Mouse (Mus musculus) hindbrain, embryonic 15.5 days (tissue): ENCODE measurements at regions not wholly inside any gene's neighbourhood (a gene's known extent, or its start where the extent isn't known, plus 50 kb on each side); places are given as distances from the start of the nearest gene placed in this dataset.
A peak's percentile ranks its signal among the peaks of the same experiment; 100 is the strongest.

Source experiments
- ATAC-seq: fragments of 200-750 bp; cut with Nextera tagmentation; 2 replicates; pipeline ENCODE4 v1.8.0; 2017; ENCODE audit warnings: low read depth, moderate number of reproducible peaks, moderate TSS enrichment; ENCODE audit not compliant: low FRiP score
- H3K27ac ChIP-seq: fragments of 300-500 bp; sonication (generic); replicated peaks from 2 replicates; pipeline ENCODE4 v1.5.1; 2015; ENCODE audit warnings: mild to moderate bottlenecking, inconsistent platforms
- H3K27me3 ChIP-seq: fragments of 300-500 bp; sonication (generic); 2 replicates; pipeline ENCODE4 v1.6.1; 2015; ENCODE audit warnings: control low read depth, inconsistent platforms
- H3K36me3 ChIP-seq: fragments of 300-500 bp; sonication (generic); 2 replicates; pipeline ENCODE4 v1.6.1; 2015; ENCODE audit warnings: control low read depth, inconsistent platforms
- H3K4me1 ChIP-seq: fragments of 300-500 bp; sonication (generic); replicated peaks from 2 replicates; pipeline ENCODE4 v1.6.1; 2015; ENCODE audit warnings: control low read depth, inconsistent platforms
- H3K4me2 ChIP-seq: fragments of 300-500 bp; sonication (generic); 2 replicates; pipeline ENCODE4 v1.6.1; 2015; ENCODE audit warnings: moderate library complexity, mild to moderate bottlenecking, inconsistent platforms
- H3K4me3 ChIP-seq: fragments of 300-500 bp; sonication (generic); 2 replicates; pipeline ENCODE4 v1.5.1; 2015; ENCODE audit warnings: mild to moderate bottlenecking, inconsistent platforms
- H3K9ac ChIP-seq: fragments of 300-500 bp; sonication (generic); 2 replicates; pipeline ENCODE4 v1.6.1; 2015; ENCODE audit warnings: inconsistent platforms
- H3K9me3 ChIP-seq: fragments of 300-500 bp; sonication (generic); 2 replicates; pipeline ENCODE4 v1.6.1; 2016; ENCODE audit warnings: control low read depth, inconsistent platforms
- WGBS: fragments of 180-500 bp; shearing (Covaris S2); methylation state at CpG from one replicate; pipeline ENCODE4 v1.1.7; 2015; 5-methylcytosine and 5-hydroxymethylcytosine counted together

- Histone ChIP-seq H3K4me2 (no peak overlapping the region), H3K9me3 (no peaks in the 10 kb centered on the region), H3K4me3 (no peak overlapping the region), H3K36me3 (no peaks in the 10 kb centered on the region), H3K9ac (no peak overlapping the region), H3K4me1 (no peaks in the 10 kb centered on the region), H3K27ac (no peak overlapping the region), H3K27me3 (no peaks in the 10 kb centered on the region)
- ATAC-seq = no peak
- WGBS = 74% methylated on average over 2 of the region's 2 CpGs
These were observed 221.0 kb downstream of the Fzd1 start for GRCm38 (mm10) chr5:4536790-4537189.

GRCm38 (mm10) chr5:4535951-4536350 lies 221.9 kb downstream of the Fzd1 start:
- Histone ChIP-seq H3K36me3 (no peaks in the 10 kb centered on the region), H3K27me3 (no peaks in the 10 kb centered on the region), H3K4me3 (no peak overlapping the region), H3K4me1 (no peaks in the 10 kb centered on the region; the same call in 1 of the 2 replicates), H3K4me2 (no peak overlapping the region), H3K27ac (no peak overlapping the region), H3K9me3 (no peaks in the 10 kb centered on the region), H3K9ac (no peak overlapping the region)
- no peak for ATAC-seq
- WGBS = 77% methylated on average over 8 of the region's 8 CpGs

- H3K9me3 ChIP-seq = no peaks in the 10 kb centered on the region
- no peak overlapping the region for H3K4me3 ChIP-seq
- H3K36me3 ChIP-seq = no peaks in the 10 kb centered on the region
- no peak overlapping the region for H3K27ac ChIP-seq
- no peaks in the 10 kb centered on the region for H3K27me3 ChIP-seq
- no peak overlapping the region for H3K4me2 ChIP-seq
- no peaks in the 10 kb centered on the region; the same call in 1 of the 2 replicates for H3K4me1 ChIP-seq
- H3K9ac ChIP-seq = no peak overlapping the region
- no peak for ATAC-seq
- WGBS = 89% methylated on average over 2 of the region's 2 CpGs
These were observed 223.3 kb downstream of the Fzd1 start for GRCm38 (mm10) chr5:4534512-4534911.

- WGBS = 30% methylated on average over 10 of the region's 10 CpGs
These were observed 227.4 kb downstream of the Fzd1 start for GRCm38 (mm10) chr5:4530236-4531067.

GRCm38 (mm10) chr5:4526042-4526815 lies 231.6 kb downstream of the Fzd1 start:
- 82% methylated on average over 9 of the region's 9 CpGs for WGBS
- H3K9ac ChIP-seq = no peak overlapping the region
- H3K4me3 ChIP-seq = no peak overlapping the region
- H3K27ac ChIP-seq = no peak overlapping the region
- no peaks in the 10 kb centered on the region for H3K9me3 ChIP-seq
- H3K4me1 ChIP-seq = no peaks in the 10 kb centered on the region; the same call in 1 of the 2 replicates
- H3K36me3 ChIP-seq = no peaks in the 10 kb centered on the region
- no peaks in the 10 kb centered on the region for H3K27me3 ChIP-seq
- ATAC-seq = no peak
- H3K4me2 ChIP-seq = no peak overlapping the region

More at GRCm38 (mm10) chr5:4530236-4531067, 227.4 kb downstream of the Fzd1 start:
- Histone ChIP-seq H3K9me3 (no peaks in the 10 kb centered on the region), H3K27ac (no peak overlapping the region), H3K27me3 (no peaks in the 10 kb centered on the region), H3K4me3 (no peak overlapping the region), H3K4me1 (no peaks in the 10 kb centered on the region; the same call in 1 of the 2 replicates), H3K4me2 (no peak overlapping the region), H3K36me3 (no peaks in the 10 kb centered on the region), H3K9ac (no peak overlapping the region)
- peak; percentile 71; the same call in 1 of the 2 replicates for ATAC-seq

- H3K9me3 ChIP-seq = no peaks in the 10 kb centered on the region
- no peaks in the 10 kb centered on the region for H3K27me3 ChIP-seq
- H3K4me3 ChIP-seq = no peak overlapping the region
- H3K36me3 ChIP-seq = no peaks in the 10 kb centered on the region
- H3K9ac ChIP-seq = no peak overlapping the region
- WGBS = 94% methylated on average over 3 of the region's 3 CpGs
- H3K27ac ChIP-seq = no peak overlapping the region
- ATAC-seq = no peak
- peaks cover 28% of the 10 kb centered on the region for H3K4me1 ChIP-seq
- no peak overlapping the region for H3K4me2 ChIP-seq
These were observed 257.2 kb downstream of the Fzd1 start for GRCm38 (mm10) chr5:4500599-4500998.

GRCm38 (mm10) chr5:4499036-4499435 lies 258.8 kb downstream of the Fzd1 start:
- no peak overlapping the region for H3K27ac ChIP-seq
- WGBS = 25% methylated on average over 4 of the region's 4 CpGs
- H3K36me3 ChIP-seq = no peaks in the 10 kb centered on the region

GRCm38 (mm10) chr5:4498425-4498824 lies 259.4 kb downstream of the Fzd1 start:
- H3K4me2 ChIP-seq = no peak overlapping the region
- no peak overlapping the region for H3K9ac ChIP-seq
- H3K27ac ChIP-seq = no peak overlapping the region
- no peak overlapping the region for H3K4me3 ChIP-seq
- H3K9me3 ChIP-seq = no peaks in the 10 kb centered on the region
- ATAC-seq = no peak
- peaks cover 7% of the 10 kb centered on the region; the same call in 1 of the 2 replicates for H3K27me3 ChIP-seq
- 58% methylated on average over 3 of the region's 3 CpGs for WGBS
- H3K36me3 ChIP-seq = no peaks in the 10 kb centered on the region
- H3K4me1 ChIP-seq = peaks cover 32% of the 10 kb centered on the region

More at GRCm38 (mm10) chr5:4499036-4499435, 258.8 kb downstream of the Fzd1 start:
- no peaks in the 10 kb centered on the region for H3K9me3 ChIP-seq
- H3K27me3 ChIP-seq = peaks cover 5% of the 10 kb centered on the region; the same call in 1 of the 2 replicates
- no peak overlapping the region for H3K4me2 ChIP-seq
- ATAC-seq = no peak
- no peak overlapping the region for H3K4me3 ChIP-seq
- H3K9ac ChIP-seq = no peak overlapping the region
- H3K4me1 ChIP-seq = peaks cover 32% of the 10 kb centered on the region

GRCm38 (mm10) chr5:4496907-4497200 lies 261.0 kb downstream of the Fzd1 start:
- WGBS = 28% methylated on average over 3 of the region's 3 CpGs
- Histone ChIP-seq H3K36me3 (no peaks in the 10 kb centered on the region), H3K9me3 (no peaks in the 10 kb centered on the region), H3K27me3 (peaks cover 7% of the 10 kb centered on the region; the same call in 1 of the 2 replicates), H3K27ac (peak overlapping the region; percentile 7; the same call in 1 of the 2 replicates), H3K9ac (no peak overlapping the region), H3K4me2 (peak overlapping the region; percentile 41), H3K4me3 (0 out of 2 replicates have a peak overlapping the region, but pooled peaks have one; percentile 3), H3K4me1 (peaks cover 32% of the 10 kb centered on the region)
- no peak for ATAC-seq

- 12% methylated on average over 20 of the region's 20 CpGs for WGBS
These were observed 261.5 kb downstream of the Fzd1 start for GRCm38 (mm10) chr5:4496132-4496906.

GRCm38 (mm10) chr5:4495482-4495881 lies 262.4 kb downstream of the Fzd1 start:
- peaks cover 32% of the 10 kb centered on the region for H3K4me1 ChIP-seq
- no peaks in the 10 kb centered on the region for H3K36me3 ChIP-seq
- H3K9me3 ChIP-seq = no peaks in the 10 kb centered on the region
- H3K4me3 ChIP-seq = no peak overlapping the region
- H3K4me2 ChIP-seq = no peak overlapping the region
- H3K9ac ChIP-seq = no peak overlapping the region
- 28% methylated on average over 6 of the region's 6 CpGs for WGBS
- peaks cover 7% of the 10 kb centered on the region; the same call in 1 of the 2 replicates for H3K27me3 ChIP-seq
- ATAC-seq = peak; percentile 48
- no peak overlapping the region for H3K27ac ChIP-seq

More at GRCm38 (mm10) chr5:4496132-4496906, 261.5 kb downstream of the Fzd1 start:
- Histone ChIP-seq H3K9me3 (no peaks in the 10 kb centered on the region), H3K4me3 (peak overlapping the region; percentile 3; the same call in 1 of the 2 replicates), H3K27ac (peak overlapping the region; percentile 7; the same call in 1 of the 2 replicates), H3K9ac (no peak overlapping the region), H3K4me2 (peak overlapping the region; percentile 41), H3K27me3 (peaks cover 7% of the 10 kb centered on the region; the same call in 1 of the 2 replicates), H3K4me1 (peaks cover 32% of the 10 kb centered on the region), H3K36me3 (no peaks in the 10 kb centered on the region)
- ATAC-seq = peak; percentile 92
